Mouse (Mus musculus) intestine, postnatal 0 days (tissue): ENCODE results near the gene Pml. TPM values are rescaled to one million over a fixed set of nuclear protein-coding genes. Genes with fewer than 3 reads are reported as not detected.

ENCODE experiments used
- ATAC-seq: fragments of 200-750 bp; cut with Nextera tagmentation; 2 replicates; pipeline ENCODE4 v1.8.0; 2017; ENCODE audit warnings: mild to moderate bottlenecking, moderate TSS enrichment, moderate library complexity
- H3K27ac ChIP-seq: fragments of 300-500 bp; sonication (generic); 2 replicates; pipeline ENCODE4 v1.5.1; 2014; ENCODE audit warnings: mild to moderate bottlenecking, low read depth, low read length, moderate library complexity
- H3K27me3 ChIP-seq: fragments of 300-500 bp; sonication (generic); replicated peaks from 2 replicates; pipeline ENCODE4 v1.6.1; 2014; ENCODE audit warnings: low read length, mixed read lengths; ENCODE audit not compliant: control insufficient read depth, insufficient read depth
- H3K36me3 ChIP-seq: fragments of 300-500 bp; sonication (generic); 2 replicates; pipeline ENCODE4 v1.6.1; 2014; ENCODE audit warnings: mild to moderate bottlenecking, moderate library complexity; ENCODE audit not compliant: control insufficient read depth, insufficient read depth
- H3K4me1 ChIP-seq: fragments of 300-500 bp; sonication (generic); replicated peaks from 2 replicates; pipeline ENCODE4 v1.6.1; 2014; ENCODE audit warnings: antibody characterized with exemption, low read length, mixed read lengths; ENCODE audit not compliant: control insufficient read depth, insufficient read depth
- H3K4me2 ChIP-seq: fragments of 300-500 bp; sonication (generic); replicated peaks from 2 replicates; pipeline ENCODE4 v1.6.1; 2014; ENCODE audit warnings: low read depth, mild to moderate bottlenecking, moderate library complexity
- H3K4me3 ChIP-seq: fragments of 300-500 bp; sonication (generic); 2 replicates; pipeline ENCODE4 v1.5.1; 2014; ENCODE audit warnings: low read depth, low read length
- H3K9ac ChIP-seq: fragments of 300-500 bp; sonication (generic); 2 replicates; pipeline ENCODE4 v1.6.1; 2014; ENCODE audit warnings: mild to moderate bottlenecking, low read depth, low read length
- H3K9me3 ChIP-seq: fragments of 300-500 bp; sonication (generic); 2 replicates; pipeline ENCODE4 v1.6.1; 2016; ENCODE audit warnings: mixed run types; ENCODE audit not compliant: control insufficient read depth
- CTCF ChIP-seq: sonication (generic); IDR thresholded peaks from 2 replicates; pipeline ENCODE4 v1.5.1; 2016; ENCODE audit warnings: low read depth, mild to moderate bottlenecking, control low read depth, antibody characterized with exemption, moderate library complexity
- WGBS: fragments of 180-500 bp; shearing (Covaris S2); extraction: QIAGEN DNeasy Blood & Tissue Kit; methylation state at CpG from one replicate; pipeline ENCODE4 v1.1.7; 2014; 5-methylcytosine and 5-hydroxymethylcytosine counted together
- polyA plus RNA-seq: library from polyadenylated mRNA; unstranded; fragments of >200 nt; fragmentation: Nextera tagmentation; extraction: Ambion mirVana; gene quantifications from 2 replicates; pipeline ENCODE4 v1.2.1, GENCODE M21; 2015

Pml gene
- polyA plus RNA-seq, 1 experiment from 2014 or later = 5.3 TPM

DNA sequence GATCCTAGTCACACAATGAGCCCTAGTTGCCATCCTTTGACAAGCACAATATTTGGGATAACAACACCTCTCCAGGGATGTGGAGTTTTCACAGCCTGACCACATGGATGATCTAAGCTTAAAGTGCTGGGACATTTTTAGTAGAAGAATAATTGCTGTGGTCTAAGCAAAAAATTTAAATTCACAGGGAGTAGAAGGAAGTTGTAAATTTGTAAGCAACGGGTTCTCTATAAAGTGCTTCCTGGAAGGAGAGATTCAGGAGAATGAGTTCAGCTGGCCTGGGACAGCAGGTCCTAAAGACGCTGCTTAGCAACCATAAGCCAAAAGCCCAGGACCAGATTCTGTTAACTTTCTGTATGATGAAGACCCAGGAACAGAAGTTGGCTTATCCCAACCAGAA lies 40.3 kb upstream of the Pml start:
- no peak for ATAC-seq
- no peak for TF ChIP-seq CTCF
- Histone ChIP-seq H3K4me2 (no peak overlapping the region), H3K27ac (no peak overlapping the region), H3K36me3 (peaks cover 5% of the 10 kb centered on the region; the same call in 1 of the 2 replicates), H3K9ac (no peak overlapping the region), H3K9me3 (no peaks in the 10 kb centered on the region), H3K27me3 (no peaks in the 10 kb centered on the region), H3K4me1 (no peaks in the 10 kb centered on the region), H3K4me3 (no peak overlapping the region)
- WGBS = 62% methylated on average over 2 of the region's 2 CpGs

DNA sequence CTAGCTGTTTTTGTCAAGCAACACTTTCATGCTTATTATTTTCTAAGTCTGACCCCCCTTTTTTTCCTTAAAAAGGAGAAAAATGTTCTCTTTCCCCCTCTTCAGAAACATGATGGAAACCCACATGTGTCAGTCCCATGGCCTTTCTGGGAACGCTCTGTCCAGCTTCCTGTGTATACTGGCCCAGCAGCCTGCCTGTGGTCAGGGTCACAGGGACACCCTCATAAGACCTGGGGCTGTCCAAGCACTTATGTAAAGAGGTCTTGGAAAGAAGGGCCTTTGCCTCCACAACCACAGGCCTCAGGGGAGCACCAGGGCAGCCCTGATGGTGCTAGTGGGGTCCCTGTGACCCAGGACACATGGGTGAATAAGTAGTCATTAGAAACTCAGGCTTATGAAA lies 39.5 kb upstream of the Pml start:
- H3K27me3 ChIP-seq = no peaks in the 10 kb centered on the region
- H3K4me2 ChIP-seq = no peak overlapping the region
- 75% methylated on average over 1 of the region's 1 CpGs for WGBS
- H3K9ac ChIP-seq = no peak overlapping the region
- no peaks in the 10 kb centered on the region for H3K4me1 ChIP-seq
- no peak overlapping the region for H3K4me3 ChIP-seq
- ATAC-seq = no peak
- no peaks in the 10 kb centered on the region for H3K9me3 ChIP-seq
- no peak overlapping the region for H3K27ac ChIP-seq
- peaks cover 5% of the 10 kb centered on the region; the same call in 1 of the 2 replicates for H3K36me3 ChIP-seq
- no peak for TF ChIP-seq CTCF

DNA sequence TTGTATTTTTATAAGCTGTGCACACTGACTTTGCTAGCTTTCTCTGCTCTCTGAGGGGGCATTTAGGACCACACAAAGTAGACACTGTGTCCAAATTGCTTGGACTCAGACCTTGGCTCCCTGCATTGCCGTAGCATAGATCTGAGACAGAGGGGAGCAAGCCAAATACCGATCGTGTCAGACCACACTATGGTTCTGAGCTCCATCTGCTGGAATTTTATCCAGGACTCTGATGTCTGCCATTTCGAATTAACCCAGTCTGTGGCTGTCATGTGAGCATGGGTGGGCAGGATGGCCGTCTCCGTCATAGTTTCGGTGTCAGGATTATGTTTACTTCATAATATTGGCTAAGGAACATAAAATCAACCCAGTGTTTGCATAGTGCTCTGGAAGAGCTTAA lies 33.8 kb upstream of the Pml start:
- no peak for TF ChIP-seq CTCF
- no peak overlapping the region for H3K4me3 ChIP-seq
- no peaks in the 10 kb centered on the region for H3K9me3 ChIP-seq
- ATAC-seq = no peak
- 47% methylated on average over 7 of the region's 7 CpGs for WGBS
- peaks cover 4% of the 10 kb centered on the region; the same call in 1 of the 2 replicates for H3K36me3 ChIP-seq
- H3K4me1 ChIP-seq = no peaks in the 10 kb centered on the region
- H3K9ac ChIP-seq = no peak overlapping the region
- no peaks in the 10 kb centered on the region for H3K27me3 ChIP-seq
- no peak overlapping the region for H3K27ac ChIP-seq
- no peak overlapping the region for H3K4me2 ChIP-seq

DNA sequence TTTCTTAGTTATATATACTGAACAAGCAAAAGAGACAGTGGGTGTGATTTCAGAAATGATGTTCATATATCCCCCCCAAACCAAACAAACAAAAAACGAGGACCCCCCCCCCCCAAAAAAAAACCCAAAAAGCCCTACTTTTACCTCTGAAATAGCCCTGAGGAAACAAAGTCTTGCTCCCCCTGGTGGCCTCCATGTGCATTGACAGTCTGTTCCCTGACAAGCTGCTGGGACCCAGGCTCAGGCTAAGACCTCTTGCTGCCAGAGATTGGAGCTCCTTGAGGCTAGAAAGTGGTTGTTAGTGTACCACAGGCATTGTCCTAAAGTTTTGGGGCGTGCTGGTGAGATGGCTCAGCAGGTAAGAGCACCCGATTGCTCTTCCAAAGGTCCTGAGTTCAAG lies 32.0 kb upstream of the Pml start:
- no peaks in the 10 kb centered on the region for H3K27me3 ChIP-seq
- no peak overlapping the region for H3K4me3 ChIP-seq
- ATAC-seq = no peak
- no peaks in the 10 kb centered on the region for H3K36me3 ChIP-seq
- peak; percentile 74 for TF ChIP-seq CTCF
- no peaks in the 10 kb centered on the region for H3K4me1 ChIP-seq
- no peak overlapping the region for H3K27ac ChIP-seq
- WGBS = 59% methylated on average over 3 of the region's 3 CpGs
- H3K4me2 ChIP-seq = no peak overlapping the region
- H3K9me3 ChIP-seq = no peaks in the 10 kb centered on the region
- H3K9ac ChIP-seq = no peak overlapping the region

DNA sequence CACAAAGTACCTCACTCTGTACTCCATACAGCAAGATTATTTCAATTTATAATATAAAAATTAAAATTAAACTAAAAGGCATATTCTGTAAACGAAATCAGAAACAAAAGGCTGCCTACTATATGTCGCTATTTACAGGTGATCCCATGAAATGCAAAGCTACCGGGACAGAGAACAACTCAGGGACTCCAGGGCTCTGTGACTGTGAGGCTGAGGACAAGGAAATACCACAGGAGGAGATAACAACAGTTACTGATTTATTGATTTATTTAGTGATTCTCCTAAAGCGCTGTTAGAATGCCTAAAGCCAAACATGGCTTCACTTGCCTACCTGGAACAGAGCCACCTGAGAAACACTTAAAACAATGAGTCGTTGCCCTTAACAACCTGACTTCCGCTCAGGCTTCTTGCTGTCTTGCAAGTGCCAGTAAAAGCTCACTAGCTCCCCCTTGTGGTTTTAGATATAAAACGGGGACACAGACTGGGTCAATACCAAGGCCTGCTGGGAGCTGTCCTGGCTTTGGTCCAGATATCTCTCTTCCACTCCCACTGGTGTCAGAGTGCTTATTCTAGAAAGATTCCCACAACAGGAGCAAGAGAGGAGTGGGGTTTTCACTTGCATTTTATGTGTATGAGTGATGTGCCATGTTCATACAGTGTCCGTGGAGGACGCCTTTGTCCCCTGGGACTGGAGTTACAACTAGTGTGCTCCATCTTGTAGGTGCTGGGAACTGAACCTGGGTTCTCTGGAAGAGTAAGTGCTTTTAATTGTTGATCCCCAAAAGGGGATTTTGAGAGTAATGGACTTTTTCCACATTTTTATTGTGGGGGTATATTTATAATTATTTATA lies 30.9 kb upstream of the Pml start:
- Histone ChIP-seq H3K4me1 (peaks cover 3% of the 10 kb centered on the region; the same call in 1 of the 2 replicates), H3K4me2 (no peak overlapping the region), H3K27ac (no peak overlapping the region; the same call in 1 of the 2 replicates), H3K27me3 (no peaks in the 10 kb centered on the region), H3K9me3 (no peaks in the 10 kb centered on the region), H3K9ac (no peak overlapping the region), H3K36me3 (no peaks in the 10 kb centered on the region), H3K4me3 (no peak overlapping the region)
- 35% methylated on average over 9 of the region's 9 CpGs for WGBS
- TF ChIP-seq CTCF = peak; percentile 92
- peak; percentile 77 for ATAC-seq

DNA sequence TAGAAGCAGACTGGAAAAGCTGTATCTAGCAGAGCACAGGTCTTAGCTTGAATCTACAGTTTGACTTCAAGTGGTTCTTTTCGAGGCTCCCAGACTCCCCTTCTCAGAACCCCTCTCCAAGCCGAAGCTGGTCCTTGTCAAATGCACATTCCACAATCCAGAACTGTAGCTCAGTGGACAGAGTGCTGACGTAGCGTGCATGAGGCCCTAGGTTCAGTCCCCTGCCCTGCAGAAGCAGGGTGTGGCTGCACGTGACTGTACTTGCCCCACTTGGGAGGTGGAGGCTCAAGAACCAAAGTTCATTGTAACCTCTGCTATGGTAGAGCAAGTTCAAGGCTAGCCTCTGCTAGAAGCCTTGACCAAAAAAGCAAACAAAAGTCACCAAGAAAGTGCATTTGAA lies 30.2 kb upstream of the Pml start:
- H3K36me3 ChIP-seq = no peaks in the 10 kb centered on the region
- no peak overlapping the region for H3K9ac ChIP-seq
- no peaks in the 10 kb centered on the region for H3K9me3 ChIP-seq
- no peak overlapping the region for H3K4me3 ChIP-seq
- WGBS = 47% methylated on average over 5 of the region's 5 CpGs
- H3K4me2 ChIP-seq = no peak overlapping the region
- H3K4me1 ChIP-seq = peaks cover 4% of the 10 kb centered on the region; the same call in 1 of the 2 replicates
- peak; percentile 73 for ATAC-seq
- no peaks in the 10 kb centered on the region for H3K27me3 ChIP-seq
- TF ChIP-seq CTCF = no peak
- H3K27ac ChIP-seq = no peak overlapping the region; the same call in 1 of the 2 replicates
